Mouse (Mus musculus): Measurements from ENCODE around the gene Cecr2. TPM values are rescaled to one million over a fixed set of nuclear protein-coding genes. Genes with fewer than 3 reads are reported as not detected.

The Cecr2 gene
- polyA plus RNA-seq, 2 experiments, result 6.2 to 7.1 TPM

- Histone ChIP-seq H3K4me1 (replicated peaks; ENCODE audit: control insufficient read depth in 2 of 2, insufficient read depth in 2 of 2, low read length in 1 of 2) (peaks cover 13 to 25% of the 10 kb centered on the region in 2 experiments), H3K27ac (no peak overlapping the region)
- DNase-seq (ENCODE audit: low read depth in 3 of 3, low spot score in 3 of 3), result no peak
Measured at GRCm38 (mm10) chr6:120819294-120819693, 153.1 kb downstream of the Cecr2 start.

GRCm38 (mm10) chr6:120820144-120820543, 154.0 kb downstream of the Cecr2 start:
- H3K27me3 ChIP-seq (ENCODE audit: control insufficient read depth, insufficient read depth, low read length), result no peaks in the 10 kb centered on the region
- H3K36me3 ChIP-seq (replicated peaks; ENCODE audit: control insufficient read depth, insufficient read depth, low read depth), result peaks cover 32% of the 10 kb centered on the region
- peak overlapping the region; percentile 60 to 95 for H3K4me3 ChIP-seq (ENCODE audit: insufficient read depth in 1 of 2, low read depth in 2 of 2, low read length in 2 of 2)
- peak overlapping the region; percentile 94 for H3K9ac ChIP-seq (replicated peaks)
- 44% methylated on average over 5 of the region's 5 CpGs for WGBS (ENCODE audit: insufficient replicate concordance)
- peak overlapping the region; percentile 21 for H3K27ac ChIP-seq
- H3K4me1 ChIP-seq (replicated peaks; ENCODE audit: control insufficient read depth in 2 of 2, insufficient read depth in 2 of 2, low read length in 1 of 2), result peaks cover 13 to 27% of the 10 kb centered on the region in 2 experiments
- no peaks in the 10 kb centered on the region for H3K9me3 ChIP-seq (ENCODE audit: control insufficient read depth, low read length)
- DNase-seq (ENCODE audit: low read depth in 3 of 3, low spot score in 3 of 3) (no peak), ATAC-seq (ENCODE audit: insufficient read depth) (no peak)
- TF ChIP-seq EP300 (IDR thresholded peaks at IDR 0.05; ENCODE audit: low read depth), result no peak
- TF ChIP-seq CTCF (IDR thresholded peaks at IDR 0.05; ENCODE audit: low read depth), result no peak
- H3K4me2 ChIP-seq (ENCODE audit: low read depth), result peak overlapping the region; percentile 90

More at GRCm38 (mm10) chr6:120819294-120819693, 153.1 kb downstream of the Cecr2 start:
- Histone ChIP-seq H3K9ac (replicated peaks) (0 out of 2 replicates have a peak overlapping the region, but pooled peaks have one; percentile 1), H3K4me2 (ENCODE audit: low read depth) (peak overlapping the region; percentile 90), H3K36me3 (replicated peaks; ENCODE audit: control insufficient read depth, insufficient read depth, low read depth) (peaks cover 32% of the 10 kb centered on the region), H3K27me3 (ENCODE audit: control insufficient read depth, insufficient read depth, low read length) (no peaks in the 10 kb centered on the region), H3K4me3 (ENCODE audit: insufficient read depth in 1 of 2, low read depth in 2 of 2, low read length in 2 of 2) (peak overlapping the region in 1 of 2 experiments; percentile 95; a peak in 3 of 4 replicates), H3K9me3 (ENCODE audit: control insufficient read depth, low read length) (no peaks in the 10 kb centered on the region)
- 83% methylated on average over 2 of the region's 2 CpGs for WGBS (ENCODE audit: insufficient replicate concordance)
- no peak for ATAC-seq (ENCODE audit: insufficient read depth)
- no peak for TF ChIP-seq CTCF (IDR thresholded peaks at IDR 0.05; ENCODE audit: low read depth)
- TF ChIP-seq EP300 (IDR thresholded peaks at IDR 0.05; ENCODE audit: low read depth), result no peak

Small RNA genes lying within 50 kb of the gene (microRNA-seq; reads per million reads assigned to microRNA genes)
- gene Gm25193, result not detected

Other genes starting within 250 kb of the Cecr2 start
- 6.0 and 6.2 TPM in 2 replicates for gene Il17ra, start 203.1 kb upstream of the Cecr2 start, polyA plus RNA-seq (2012; rRNA removed)
- gene Il17ra, start 203.1 kb upstream of the Cecr2 start, polyA plus RNA-seq (2014; fragmentation: Nextera tagmentation; extraction: Ambion mirVana), result 3.6 TPM in 2 replicates
- 0.01 and 0.04 TPM in 2 replicates for gene Tmem121b, start 172.6 kb upstream of the Cecr2 start, polyA plus RNA-seq (2012; rRNA removed)
- 0.04 TPM in 1 of 2 replicates, not detected in the other for gene Tmem121b, start 172.6 kb upstream of the Cecr2 start, polyA plus RNA-seq (2014; fragmentation: Nextera tagmentation; extraction: Ambion mirVana)
- gene Hdhd5, start 135.1 kb upstream of the Cecr2 start, polyA plus RNA-seq (2012; rRNA removed), result 8.4 and 8.8 TPM in 2 replicates
- 5.6 and 6.1 TPM in 2 replicates for gene Hdhd5, start 135.1 kb upstream of the Cecr2 start, polyA plus RNA-seq (2014; fragmentation: Nextera tagmentation; extraction: Ambion mirVana)
- gene Slc25a18, start 107.2 kb downstream of the Cecr2 start, polyA plus RNA-seq (2012; rRNA removed), result 0.08 and 0.09 TPM in 2 replicates
- 0.08 and 0.11 TPM in 2 replicates for gene Slc25a18, start 107.2 kb downstream of the Cecr2 start, polyA plus RNA-seq (2014; fragmentation: Nextera tagmentation; extraction: Ambion mirVana)
- 43.2 and 73.8 TPM in 2 replicates for gene Atp6v1e1, start 156.4 kb downstream of the Cecr2 start, polyA plus RNA-seq (2012; rRNA removed)
- 141 and 145 TPM in 2 replicates for gene Atp6v1e1, start 156.4 kb downstream of the Cecr2 start, polyA plus RNA-seq (2014; fragmentation: Nextera tagmentation; extraction: Ambion mirVana)
- 18.1 and 20.0 TPM in 2 replicates for gene Bcl2l13, start 169.8 kb downstream of the Cecr2 start, polyA plus RNA-seq (2012; rRNA removed)
- 28.6 and 34.6 TPM in 2 replicates for gene Bcl2l13, start 169.8 kb downstream of the Cecr2 start, polyA plus RNA-seq (2014; fragmentation: Nextera tagmentation; extraction: Ambion mirVana)